Mouse (Mus musculus): ENCODE data around the gene Tpcn1.
A peak's percentile ranks its signal among the peaks of the same experiment; 100 is the strongest.

GRCm38 (mm10) chr5:120631892-120632291 is 43.4 kb upstream of the Tpcn1 start:
- TF ChIP-seq EP300 (IDR thresholded peaks at IDR 0.05; ENCODE audit: low read depth) (no peak), CTCF (IDR thresholded peaks at IDR 0.05; ENCODE audit: low read depth) (peak; percentile 48)
